Mouse (Mus musculus) cortical plate, adult 2 months (tissue): ENCODE results near the gene Ppp1r7.

Source experiments
- CTCF ChIP-seq: fragments of 200-500 bp; IDR thresholded peaks from 2 replicates; pipeline ENCODE4 v1.5.1; 2011; ENCODE audit warnings: mild to moderate bottlenecking, control low read depth, low read length; ENCODE audit not compliant: insufficient read depth; ENCODE audit errors: extremely low read depth
- POLR2A ChIP-seq: fragments of 200-500 bp; IDR thresholded peaks from 2 replicates; pipeline ENCODE4 v1.6.1; 2011; ENCODE audit warnings: mild to moderate bottlenecking, low read length, control low read depth; ENCODE audit not compliant: insufficient read depth; ENCODE audit errors: extremely low read depth

DNA sequence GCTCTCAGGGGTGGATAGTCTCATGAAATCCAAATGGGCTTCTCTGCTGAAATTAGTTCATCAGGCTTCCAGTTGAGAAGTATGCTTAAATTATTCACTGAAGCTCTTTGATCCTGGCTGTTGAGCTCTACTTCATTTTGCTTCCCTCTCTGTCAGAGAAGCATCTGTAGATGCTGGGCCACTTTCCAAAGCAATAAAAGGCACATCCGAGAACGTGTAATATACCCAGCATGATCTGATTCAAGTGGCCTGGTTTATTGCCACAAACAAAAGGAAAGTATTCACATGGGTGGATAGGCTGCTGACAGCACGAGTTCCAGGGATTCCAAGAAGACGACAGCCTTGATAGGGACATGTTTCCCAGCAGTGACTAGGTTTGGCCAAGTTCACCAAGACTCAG, 7.0 kb downstream of the Ppp1r7 start:
- TF ChIP-seq CTCF, result no peak
- no peak for TF ChIP-seq POLR2A
